Mouse (Mus musculus) liver, embryonic 11.5 days (tissue): ENCODE data around the gene Ensa. TPM values are rescaled to one million over a fixed set of nuclear protein-coding genes. Genes with fewer than 3 reads are reported as not detected.
"Not testable (repeated sequence)": the region's sequence is repeated elsewhere in the genome, so short reads cannot be mapped to it uniquely, and the experiment has no call there.

Experiments
- ATAC-seq: fragments of 200-750 bp; cut with Nextera tagmentation; replicated peaks from 2 replicates; pipeline ENCODE4 v1.8.0; 2017; ENCODE audit warnings: moderate number of reproducible peaks, mild to moderate bottlenecking, moderate TSS enrichment, moderate library complexity; ENCODE audit not compliant: low FRiP score
- DNase-seq: peaks from one replicate; pipeline ENCODE4 v3.0.0-alpha.2; 2017; ENCODE audit warnings: low spot score
- H3K27ac ChIP-seq: fragments of 300-500 bp; sonication (generic); 2 replicates; pipeline ENCODE4 v1.5.1; 2014; ENCODE audit warnings: mild to moderate bottlenecking, low read depth, low read length, control low read depth
- H3K27me3 ChIP-seq: fragments of 300-500 bp; sonication (generic); replicated peaks from 2 replicates; pipeline ENCODE4 v1.6.1; 2014; ENCODE audit warnings: low read length, mixed read lengths; ENCODE audit not compliant: control insufficient read depth, insufficient read depth
- H3K36me3 ChIP-seq: fragments of 300-500 bp; sonication (generic); 2 replicates; pipeline ENCODE4 v1.6.1; 2014; ENCODE audit warnings: mild to moderate bottlenecking, low read length, moderate library complexity, mixed read lengths; ENCODE audit not compliant: control insufficient read depth, insufficient read depth
- H3K4me1 ChIP-seq: fragments of 300-500 bp; sonication (generic); replicated peaks from 2 replicates; pipeline ENCODE4 v1.6.1; 2014; ENCODE audit warnings: low read length, mixed read lengths; ENCODE audit not compliant: control insufficient read depth, insufficient read depth
- H3K4me2 ChIP-seq: fragments of 300-500 bp; sonication (generic); 2 replicates; pipeline ENCODE4 v1.6.1; 2014; ENCODE audit warnings: mild to moderate bottlenecking, control low read depth, moderate library complexity
- H3K4me3 ChIP-seq: fragments of 300-500 bp; sonication (generic); 2 replicates; pipeline ENCODE4 v1.5.1; 2014; ENCODE audit warnings: low read depth, low read length, control low read depth
- H3K9ac ChIP-seq: fragments of 300-500 bp; sonication (generic); 2 replicates; pipeline ENCODE4 v1.6.1; 2014; ENCODE audit warnings: low read depth, low read length, control low read depth
- H3K9me3 ChIP-seq: fragments of 300-500 bp; sonication (generic); 2 replicates; pipeline ENCODE4 v1.6.1; 2016; ENCODE audit warnings: low read length, inconsistent platforms, mixed read lengths; ENCODE audit not compliant: control insufficient read depth
- WGBS: fragments of 180-500 bp; shearing (Covaris S2); extraction: QIAGEN DNeasy Blood & Tissue Kit; methylation state at CpG from one replicate; pipeline ENCODE4 v1.1.7; 2014; 5-methylcytosine and 5-hydroxymethylcytosine counted together
- polyA plus RNA-seq: library from polyadenylated mRNA; unstranded; fragments of >200 nt; fragmentation: Nextera tagmentation; extraction: Ambion mirVana; gene quantifications from 2 replicates; pipeline ENCODE4 v1.2.1, GENCODE M21; 2014

Ensa gene
- polyA plus RNA-seq, 1 experiment from 2014 or later, result 51.3 TPM

DNA sequence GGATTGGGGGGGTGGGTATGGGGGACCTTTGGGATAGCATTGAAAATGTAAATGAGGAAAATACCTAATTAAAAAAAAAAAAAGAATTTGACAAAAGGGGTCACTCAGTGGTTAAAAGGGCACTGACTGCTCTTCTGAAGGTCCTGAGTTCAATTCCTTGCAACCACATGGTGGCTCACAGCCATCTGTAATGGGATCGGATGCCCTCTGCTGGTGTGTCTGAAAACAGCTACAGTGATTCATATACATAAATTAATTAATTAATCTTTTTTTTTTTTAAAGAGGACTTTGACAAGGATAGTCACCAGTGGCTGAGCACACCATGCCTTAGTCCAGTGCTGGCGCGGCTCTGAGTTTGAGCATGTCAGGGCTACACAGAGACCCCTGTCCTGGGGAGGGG is 45.6 kb downstream of the Ensa start:
- not testable (repeated sequence) for ATAC-seq, H3K27me3 ChIP-seq, H3K27ac ChIP-seq, H3K36me3 ChIP-seq, H3K4me3 ChIP-seq, H3K4me2 ChIP-seq, DNase-seq, H3K9me3 ChIP-seq, H3K9ac ChIP-seq
- H3K4me1 ChIP-seq, result peaks cover 69% of the 10 kb centered on the region
- 92% methylated on average over 3 of the region's 3 CpGs for WGBS

GRCm38 (mm10) chr3:95671201-95671600 is 46.4 kb downstream of the Ensa start:
- H3K27me3 ChIP-seq, result no peaks in the 10 kb centered on the region
- no peak for ATAC-seq
- WGBS, result 83% methylated on average over 5 of the region's 5 CpGs
- 0 out of 2 replicates have a peak overlapping the region, but pooled peaks have one; percentile 3 for H3K27ac ChIP-seq
- no peaks in the 10 kb centered on the region for H3K9me3 ChIP-seq
- H3K4me1 ChIP-seq, result peaks cover 71% of the 10 kb centered on the region
- no peak for DNase-seq
- H3K4me3 ChIP-seq, result no peak overlapping the region
- H3K9ac ChIP-seq, result no peak overlapping the region
- no peak overlapping the region for H3K4me2 ChIP-seq
- peaks cover 6% of the 10 kb centered on the region; the same call in 1 of the 2 replicates for H3K36me3 ChIP-seq

- Histone ChIP-seq H3K27me3 (no peaks in the 10 kb centered on the region), H3K4me1 (peaks cover 68% of the 10 kb centered on the region), H3K4me3 (no peak overlapping the region), H3K4me2 (no peak overlapping the region), H3K27ac (peak overlapping the region; percentile 87), H3K9me3 (no peaks in the 10 kb centered on the region), H3K36me3 (peaks cover 6% of the 10 kb centered on the region; the same call in 1 of the 2 replicates), H3K9ac (no peak overlapping the region)
- WGBS, result 51% methylated on average over 3 of the region's 3 CpGs
- DNase-seq, result no peak
- ATAC-seq, result no peak
Observed at GRCm38 (mm10) chr3:95672461-95672860, 47.7 kb downstream of the Ensa start.

GRCm38 (mm10) chr3:95672861-95673706 is 48.3 kb downstream of the Ensa start:
- Histone ChIP-seq H3K4me1 (peaks cover 61% of the 10 kb centered on the region), H3K4me2 (peak overlapping the region; percentile 71), H3K9ac (peak overlapping the region; percentile 66), H3K4me3 (no peak overlapping the region; the same call in 1 of the 2 replicates), H3K9me3 (no peaks in the 10 kb centered on the region), H3K27ac (peak overlapping the region; percentile 87), H3K27me3 (no peaks in the 10 kb centered on the region), H3K36me3 (peaks cover 6% of the 10 kb centered on the region; the same call in 1 of the 2 replicates)
- DNase-seq, result no peak
- WGBS, result 44% methylated on average over 10 of the region's 10 CpGs
- no peak for ATAC-seq

GRCm38 (mm10) chr3:95673707-95674211 is 49.0 kb downstream of the Ensa start:
- no peaks in the 10 kb centered on the region for H3K27me3 ChIP-seq
- peak; percentile 37; the same call in 1 of the 2 replicates for ATAC-seq
- peaks cover 4% of the 10 kb centered on the region; the same call in 1 of the 2 replicates for H3K36me3 ChIP-seq
- DNase-seq, result no peak
- H3K27ac ChIP-seq, result peak overlapping the region; percentile 87
- peak overlapping the region; percentile 31 for H3K4me3 ChIP-seq
- peak overlapping the region; percentile 66 for H3K9ac ChIP-seq
- H3K4me2 ChIP-seq, result peak overlapping the region; percentile 71
- WGBS, result 7% methylated on average over 11 of the region's 11 CpGs
- peaks cover 55% of the 10 kb centered on the region for H3K4me1 ChIP-seq
- H3K9me3 ChIP-seq, result no peaks in the 10 kb centered on the region

DNA sequence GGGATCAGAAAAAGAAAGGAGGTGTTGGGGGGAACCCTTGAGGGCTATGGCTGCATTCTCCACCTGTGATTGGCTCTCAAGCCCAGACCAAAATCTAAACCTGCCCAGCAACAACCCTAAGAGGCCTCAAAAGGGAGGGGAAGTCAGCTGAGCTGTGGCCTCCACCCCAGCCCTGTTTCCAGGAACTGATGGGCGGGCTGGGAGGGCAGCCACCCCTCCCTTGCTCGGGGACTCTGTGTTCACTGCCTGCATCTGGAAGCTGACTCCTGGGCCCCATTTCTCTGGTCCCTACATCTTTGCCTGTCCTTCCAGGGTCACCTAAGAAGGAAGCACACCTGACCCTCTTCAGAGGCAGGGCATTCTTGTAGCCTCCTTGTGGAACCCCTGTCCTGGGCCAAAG is 49.4 kb downstream of the Ensa start:
- Histone ChIP-seq H3K9me3 (no peaks in the 10 kb centered on the region), H3K4me2 (peak overlapping the region; percentile 71), H3K4me1 (peaks cover 55% of the 10 kb centered on the region), H3K36me3 (peaks cover 3% of the 10 kb centered on the region; the same call in 1 of the 2 replicates), H3K27me3 (no peaks in the 10 kb centered on the region), H3K4me3 (peak overlapping the region; percentile 31), H3K9ac (peak overlapping the region; percentile 66), H3K27ac (peak overlapping the region; percentile 87)
- ATAC-seq (peak; percentile 90), DNase-seq (peak; percentile 78)
- 4% methylated on average over 2 of the region's 2 CpGs for WGBS

DNA sequence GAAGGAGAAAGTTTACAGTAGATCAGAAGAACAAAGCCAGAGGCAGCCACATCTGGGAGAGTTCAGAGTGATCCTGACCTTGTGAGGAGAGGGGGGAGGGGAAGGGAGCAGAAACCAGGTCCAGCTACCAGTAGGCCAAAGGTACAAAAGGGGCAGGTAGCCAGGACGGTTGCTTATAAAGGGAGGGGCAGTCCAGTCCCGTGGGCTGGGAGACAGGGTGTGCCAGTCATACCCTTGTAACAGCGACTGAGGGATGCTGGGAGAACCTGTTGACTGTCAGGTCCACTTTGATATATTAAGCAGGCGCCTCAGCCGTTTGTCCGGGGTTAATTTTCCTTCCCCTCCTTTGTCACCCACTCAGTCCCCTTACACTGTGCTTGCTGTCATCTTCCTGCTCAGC is 50.0 kb downstream of the Ensa start:
- Histone ChIP-seq H3K4me3 (peak overlapping the region; percentile 31; the same call in 1 of the 2 replicates), H3K4me1 (peaks cover 55% of the 10 kb centered on the region), H3K27ac (peak overlapping the region; percentile 87), H3K27me3 (no peaks in the 10 kb centered on the region), H3K9ac (peak overlapping the region; percentile 66), H3K4me2 (peak overlapping the region; percentile 71), H3K36me3 (no peaks in the 10 kb centered on the region; the same call in 1 of the 2 replicates), H3K9me3 (no peaks in the 10 kb centered on the region)
- ATAC-seq (peak; percentile 47), DNase-seq (no peak)
- WGBS, result 7% methylated on average over 6 of the region's 6 CpGs

DNA sequence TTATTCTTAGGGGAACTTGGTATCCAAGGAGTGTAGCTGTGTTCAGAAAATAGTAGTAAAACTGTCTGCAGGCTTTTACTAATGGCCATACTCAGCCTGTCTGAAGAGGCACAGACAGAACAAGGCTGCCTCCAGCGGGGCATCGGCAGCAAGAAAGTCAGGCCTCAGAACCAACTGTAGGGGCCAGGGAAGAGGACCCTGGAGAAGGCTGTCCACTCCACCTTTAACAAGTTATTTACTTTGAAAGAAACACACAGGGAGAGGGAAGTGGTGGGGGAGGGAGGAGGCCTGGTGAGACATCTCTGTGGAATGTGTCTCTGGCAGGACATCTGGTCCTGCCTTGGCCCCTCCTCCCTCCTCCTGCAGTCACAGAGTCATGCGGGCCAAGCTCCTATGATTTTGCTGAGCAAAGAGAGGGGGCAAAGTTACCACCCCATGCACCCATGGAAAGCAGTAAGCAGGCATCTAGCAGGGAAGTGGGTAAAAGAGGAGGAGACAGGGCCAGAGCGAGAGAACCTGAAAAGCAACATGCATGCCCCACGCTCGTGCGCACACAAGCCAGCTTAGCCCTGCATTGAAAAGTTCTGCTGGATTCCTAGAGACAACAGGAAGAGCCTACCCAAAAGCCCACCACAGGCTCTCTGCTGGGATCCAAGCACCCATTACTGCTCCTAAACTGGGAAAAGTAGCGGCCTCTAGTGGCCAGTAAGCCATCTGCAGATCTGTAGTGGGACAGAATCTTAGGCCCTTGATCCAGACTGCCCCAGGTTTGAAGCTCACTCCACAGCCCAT is 50.7 kb downstream of the Ensa start:
- WGBS, result 16% methylated on average over 8 of the region's 8 CpGs
- peak overlapping the region; percentile 31; the same call in 1 of the 2 replicates for H3K4me3 ChIP-seq
- peak overlapping the region; percentile 87 for H3K27ac ChIP-seq
- H3K27me3 ChIP-seq, result no peaks in the 10 kb centered on the region
- DNase-seq (peak; percentile 68), ATAC-seq (peak; percentile 49)
- H3K4me1 ChIP-seq, result peaks cover 58% of the 10 kb centered on the region
- H3K9me3 ChIP-seq, result no peaks in the 10 kb centered on the region
- H3K36me3 ChIP-seq, result no peaks in the 10 kb centered on the region; the same call in 1 of the 2 replicates
- peak overlapping the region; percentile 66 for H3K9ac ChIP-seq
- H3K4me2 ChIP-seq, result peak overlapping the region; percentile 71
